Mouse (Mus musculus) megakaryocyte, adult 5-6 weeks (primary cell): ENCODE measurements around the gene Dock9. TPM values are rescaled to one million over a fixed set of nuclear protein-coding genes. Genes with fewer than 3 reads are reported as not detected.

Experiments
- total RNA-seq, 2 experiments: library from RNA; stranded (forward) in 1 of 2; stranded (reverse) in 1 of 2; fragments of 153-499, 151-499 nt in 1 of 2; fragments of 221-1000, 200-1000 nt in 1 of 2; gene quantifications; 2 replicates each; pipeline versions ENCODE4 v1.2.3 to v1.2.4; 2015 to 2017

The Dock9 gene
- total RNA-seq, 2 experiments from 2014 or later, result 0.22 to 0.31 TPM

Other genes starting within 250 kb of the Dock9 start
- gene Ubac2, start 80.8 kb upstream of the Dock9 start, total RNA-seq (2015), result 34.2 and 35.6 TPM in 2 replicates
- gene Ubac2, start 80.8 kb upstream of the Dock9 start, total RNA-seq (2017), result 19.3 and 27.3 TPM in 2 replicates
- 11.3 and 16.1 TPM in 2 replicates for gene Gpr18, start 117.9 kb upstream of the Dock9 start, total RNA-seq (2015)
- 11.9 and 12.9 TPM in 2 replicates for gene Gpr18, start 117.9 kb upstream of the Dock9 start, total RNA-seq (2017)
- 39.0 and 39.1 TPM in 2 replicates for gene Gpr183, start 167.4 kb upstream of the Dock9 start, total RNA-seq (2015)
- gene Gpr183, start 167.4 kb upstream of the Dock9 start, total RNA-seq (2017), result 33.8 and 36.4 TPM in 2 replicates
- gene Timm8a2, start 236.8 kb upstream of the Dock9 start, total RNA-seq (2015), result not detected in 2 replicates
- 0.18 TPM in 1 of 2 replicates, not detected in the other for gene Timm8a2, start 236.8 kb upstream of the Dock9 start, total RNA-seq (2017)